Mouse (Mus musculus) heart, postnatal 25 days (tissue): Measurements from ENCODE around the gene Prickle2. TPM values are rescaled to one million over a fixed set of nuclear protein-coding genes. Genes with fewer than 3 reads are reported as not detected.

Source experiments
- DNase-seq: peaks from one replicate; pipeline ENCODE4 v3.0.0; 2022; ENCODE audit warnings: low spot score
- intact Hi-C: fragments of 180-260 bp; cut with DNase I; formaldehyde crosslinking; loops from one replicate; pipeline ENCODE4 v1.15.1; 2025
- total RNA-seq, 2 experiments: library from RNA; stranded (reverse); gene quantifications; 2 replicates each; pipeline ENCODE4 v1.2.3; 2021

Prickle2 gene
- total RNA-seq, 2 experiments from 2014 or later, result 6.0 to 6.1 TPM

DNA sequence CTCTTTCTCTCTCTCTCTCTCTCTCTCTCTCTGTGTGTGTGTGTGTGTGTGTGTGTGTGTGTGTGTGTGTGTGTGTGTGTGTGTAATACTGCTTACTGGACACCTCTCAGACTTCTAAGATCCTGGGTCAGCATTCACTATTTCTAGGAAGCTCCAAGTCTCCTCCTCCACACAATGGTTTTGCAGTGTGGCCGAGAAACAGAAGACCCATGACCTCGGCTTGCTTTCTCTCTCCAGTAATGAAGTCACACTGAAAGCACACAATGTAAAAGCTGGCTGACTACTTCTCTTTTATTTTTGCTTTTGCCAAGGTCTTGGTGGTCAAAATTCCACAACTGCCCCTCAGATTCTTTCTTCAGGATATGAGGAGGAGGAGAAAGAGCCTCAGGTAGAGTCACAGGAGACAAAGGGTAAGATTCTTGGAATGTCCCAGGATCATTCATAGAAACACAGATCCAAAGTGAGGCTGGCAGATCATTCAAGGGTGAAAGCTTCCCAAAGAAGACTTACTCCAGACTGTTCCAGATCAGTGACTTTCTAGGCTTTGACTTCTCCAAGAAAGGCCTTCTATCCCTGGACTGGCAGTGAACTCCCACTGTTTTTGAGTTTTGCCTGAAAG lies 93.7 kb downstream of the Prickle2 start:
- intact Hi-C loops, result no loop called here
- no peak for DNase-seq

DNA sequence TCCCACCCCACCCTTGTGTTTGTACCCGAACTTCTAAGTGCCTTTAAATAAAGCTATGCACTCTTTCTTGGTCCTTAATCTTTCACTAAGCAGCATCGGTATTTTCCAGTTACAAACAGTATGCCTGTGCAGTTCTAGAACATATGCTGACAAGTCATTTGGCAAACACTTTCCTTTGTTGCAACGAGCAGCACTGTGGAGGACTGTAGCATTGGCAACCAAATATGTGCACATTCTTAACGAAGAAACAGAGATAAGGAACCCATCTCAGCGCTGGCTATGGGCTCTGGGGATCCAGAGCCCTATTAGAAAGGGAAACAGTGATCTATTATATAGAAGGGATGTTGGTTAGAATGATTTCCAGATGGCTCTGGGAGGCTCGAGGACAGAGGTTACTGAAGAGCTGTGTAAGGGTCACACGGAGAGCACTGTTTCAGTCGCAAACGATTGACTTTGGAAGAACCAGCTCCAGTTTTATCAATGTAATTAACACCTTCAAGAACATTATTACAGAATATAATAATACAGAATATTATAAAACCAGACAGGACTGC lies 96.2 kb downstream of the Prickle2 start:
- intact Hi-C loops, result loop anchor here (5.0 kb wide), 1 partner anchor 52 kb away; no protein-coding TSS in a partner anchor
- no peak for DNase-seq

DNA sequence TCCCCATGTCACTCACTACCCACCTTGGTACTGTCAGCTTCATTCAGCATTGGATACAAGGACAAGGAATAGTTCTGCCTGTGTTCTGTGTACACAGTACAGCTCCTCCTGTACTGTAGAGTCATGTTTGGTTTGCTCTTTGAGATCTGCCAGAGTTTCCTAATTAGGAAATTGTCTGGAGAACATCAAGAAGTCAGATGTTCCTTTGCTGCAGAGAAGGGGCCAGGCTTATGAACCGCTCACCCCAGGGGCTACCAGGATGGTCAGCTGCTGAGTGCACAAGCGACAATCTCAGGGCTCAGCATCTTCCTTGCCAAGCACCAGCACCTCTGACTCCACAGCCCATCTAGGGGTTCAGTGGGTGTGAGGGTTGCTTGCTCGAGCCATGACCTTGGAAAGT lies 96.9 kb downstream of the Prickle2 start:
- intact Hi-C loops, result loop anchor here (5.0 kb wide), 1 partner anchor 52 kb away; no protein-coding TSS in a partner anchor
- DNase-seq, result no peak

DNA sequence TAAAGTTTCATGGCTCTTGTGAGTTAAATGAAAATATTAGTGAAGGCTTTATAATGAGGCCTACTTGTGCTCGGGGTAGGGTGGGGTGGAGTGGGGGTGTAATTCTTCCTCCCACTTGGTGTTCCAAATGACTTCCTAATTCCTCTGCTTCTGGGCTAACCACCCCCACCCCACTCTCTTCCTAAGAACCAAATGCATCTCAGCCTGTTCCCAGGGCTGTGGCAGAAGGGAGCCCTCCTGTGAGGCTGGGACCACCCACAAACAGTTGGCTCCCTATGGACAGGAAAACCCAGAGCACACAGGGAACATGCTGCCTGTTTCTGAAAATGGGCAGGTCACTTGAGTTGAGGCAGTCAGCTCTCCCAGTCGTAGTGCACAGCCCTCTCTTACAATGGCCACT lies 100.8 kb downstream of the Prickle2 start:
- DNase-seq, result no peak
- intact Hi-C loops, result loop anchor here (5.0 kb wide), 1 partner anchor 48 kb away; no protein-coding TSS in a partner anchor

DNA sequence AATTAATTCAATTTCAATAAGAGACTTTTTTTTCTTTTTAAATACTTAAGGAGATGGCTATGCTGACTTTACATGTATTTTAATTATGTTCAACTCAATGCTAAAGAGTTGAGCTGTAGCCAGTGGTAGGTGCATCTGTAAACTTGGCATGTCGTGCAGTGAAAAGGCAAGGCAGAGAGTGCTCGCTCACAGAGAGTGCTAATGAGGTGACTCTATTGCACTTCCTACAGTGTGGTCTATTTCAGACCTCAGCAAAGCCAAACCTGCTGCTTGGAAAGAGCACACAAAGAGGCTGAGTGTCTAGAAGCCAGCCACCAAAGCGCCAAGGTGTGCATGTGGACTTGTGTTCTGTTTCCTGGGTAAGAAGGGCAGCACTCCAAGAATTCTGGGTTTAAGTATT lies 109.6 kb downstream of the Prickle2 start:
- intact Hi-C loops, result no loop called here
- no peak for DNase-seq

DNA sequence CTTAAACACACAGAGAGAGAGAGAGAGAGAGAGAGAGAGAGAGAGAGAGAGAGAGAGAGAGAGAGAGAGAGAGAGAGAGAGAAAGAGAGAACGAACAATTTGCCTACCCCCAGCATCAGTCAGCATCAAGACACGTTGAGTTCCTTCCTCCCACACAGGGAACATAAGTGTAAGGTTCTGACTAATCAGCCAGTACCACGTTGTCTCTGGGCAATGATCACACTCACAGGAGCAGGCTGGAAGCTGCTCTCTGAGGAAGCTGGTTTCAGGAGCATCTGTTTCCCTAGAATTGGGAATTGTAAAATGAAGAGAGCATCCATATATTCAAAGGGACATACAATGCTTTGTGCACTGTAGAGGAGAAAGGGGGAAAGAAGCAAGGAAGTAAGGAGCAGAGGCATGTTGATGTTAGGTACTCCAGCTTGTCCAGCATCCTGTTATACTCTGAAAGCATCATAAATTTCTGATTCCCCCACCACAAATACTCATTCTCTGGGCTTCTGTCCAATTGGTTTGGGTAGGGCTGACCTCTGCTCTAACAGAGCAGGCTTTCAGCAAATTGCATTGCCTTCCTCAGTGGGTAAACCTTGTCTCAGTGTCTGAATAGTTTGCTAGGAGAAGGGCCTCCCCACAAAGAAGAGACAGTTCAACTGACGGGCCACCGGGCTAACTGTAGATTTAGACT lies 116.4 kb downstream of the Prickle2 start:
- intact Hi-C loops, result no loop called here
- DNase-seq, result no peak

DNA sequence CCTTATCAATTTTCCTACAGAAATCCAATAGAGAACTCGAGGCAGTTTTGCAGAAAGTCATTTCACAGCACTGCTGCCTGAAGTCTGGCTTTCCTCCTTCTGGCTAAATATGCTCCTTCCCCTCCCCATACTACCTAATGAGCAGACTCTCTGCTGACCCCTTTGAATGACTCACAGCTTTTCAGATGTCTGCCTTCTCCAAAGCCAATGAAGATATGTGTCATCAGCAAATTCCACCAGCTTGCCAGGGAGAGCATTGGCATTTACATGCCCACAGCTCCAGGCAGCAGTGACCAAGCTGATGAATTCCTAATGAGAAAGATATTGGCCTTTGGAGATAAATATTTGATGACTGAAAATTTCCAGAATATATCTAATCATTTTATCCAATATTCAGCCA lies 121.9 kb downstream of the Prickle2 start:
- intact Hi-C loops, result no loop called here

DNA sequence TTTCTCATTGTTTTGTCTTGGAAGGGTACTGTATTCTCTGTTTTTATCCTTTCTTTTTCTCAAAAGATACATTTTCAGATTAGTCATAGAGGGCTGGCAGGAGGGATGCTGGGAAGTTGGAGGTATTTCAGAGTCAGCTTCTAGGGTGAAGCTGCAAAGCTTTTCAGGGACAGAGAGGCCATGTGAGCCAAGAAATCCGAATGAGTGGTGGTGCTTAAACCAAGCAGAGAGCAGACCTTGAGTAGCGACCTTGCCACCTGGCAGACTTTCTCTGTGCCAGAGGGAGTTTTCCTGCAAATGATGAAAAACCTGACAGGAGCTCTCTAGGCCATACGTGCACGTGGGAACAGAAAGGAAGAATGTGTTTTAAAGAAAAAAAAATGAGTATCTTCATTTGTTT lies 130.7 kb downstream of the Prickle2 start:
- intact Hi-C loops, result no loop called here
- DNase-seq, result no peak

More for the DNA sequence above, 121.9 kb downstream of the Prickle2 start:
- DNase-seq, result no peak

DNA sequence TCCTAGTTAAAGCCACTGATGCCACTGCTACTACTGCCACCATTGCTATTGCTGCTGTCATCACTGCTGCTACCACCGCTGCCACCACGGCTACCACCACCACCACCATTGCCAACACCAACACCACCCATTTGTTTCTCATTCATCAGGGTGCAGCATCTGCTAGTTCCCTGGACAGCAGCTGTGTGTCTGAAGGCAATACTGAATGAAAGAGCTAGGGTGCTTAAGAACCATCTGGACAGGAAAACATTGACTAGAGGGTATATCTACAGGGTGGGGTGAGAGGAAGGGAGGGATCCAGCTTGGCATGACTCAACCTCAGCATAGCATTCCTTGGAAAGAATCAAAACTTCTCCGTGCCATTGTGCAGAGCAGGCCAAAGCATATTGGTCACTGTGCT lies 133.8 kb downstream of the Prickle2 start:
- no peak for DNase-seq
- intact Hi-C loops, result no loop called here

DNA sequence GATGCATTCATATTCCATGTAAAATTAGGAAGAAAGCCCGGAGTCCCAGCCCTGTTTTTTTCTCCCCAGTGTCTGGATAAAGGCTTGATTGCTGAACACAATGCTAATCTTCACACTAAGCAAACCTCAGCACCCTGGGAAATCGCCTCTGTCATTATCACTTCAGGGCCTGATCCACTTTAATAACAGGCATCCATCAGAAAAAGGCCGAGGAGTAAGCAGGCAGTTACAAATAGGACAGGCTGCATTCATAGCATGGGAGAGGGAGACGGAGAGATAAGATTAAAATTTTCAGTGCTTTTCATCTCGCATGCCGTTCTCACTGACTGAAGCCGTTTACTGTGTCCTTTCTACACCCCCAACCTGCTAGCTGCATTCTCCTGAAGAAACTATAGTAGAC lies 135.9 kb downstream of the Prickle2 start:
- intact Hi-C loops, result no loop called here
- no peak for DNase-seq

DNA sequence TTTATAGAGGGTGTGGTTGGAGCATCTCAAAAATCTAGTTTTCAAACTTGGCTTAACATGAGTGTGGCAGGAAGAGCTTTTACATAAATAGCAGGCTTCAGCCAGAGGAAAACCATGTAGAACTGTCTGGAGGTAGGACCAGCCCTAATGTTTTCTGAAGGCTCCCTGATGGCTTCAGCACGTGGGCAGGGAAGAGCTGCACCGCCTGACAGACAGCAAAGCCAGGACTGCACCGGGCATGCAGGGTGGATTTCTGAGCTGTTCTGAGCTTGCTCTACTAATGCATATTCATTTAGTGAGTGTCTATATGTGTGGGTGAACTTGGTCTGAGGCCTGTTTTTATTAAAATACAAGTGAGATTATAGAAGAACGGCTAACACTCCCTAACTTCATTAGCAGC lies 136.7 kb downstream of the Prickle2 start:
- intact Hi-C loops, result no loop called here
- no peak for DNase-seq

DNA sequence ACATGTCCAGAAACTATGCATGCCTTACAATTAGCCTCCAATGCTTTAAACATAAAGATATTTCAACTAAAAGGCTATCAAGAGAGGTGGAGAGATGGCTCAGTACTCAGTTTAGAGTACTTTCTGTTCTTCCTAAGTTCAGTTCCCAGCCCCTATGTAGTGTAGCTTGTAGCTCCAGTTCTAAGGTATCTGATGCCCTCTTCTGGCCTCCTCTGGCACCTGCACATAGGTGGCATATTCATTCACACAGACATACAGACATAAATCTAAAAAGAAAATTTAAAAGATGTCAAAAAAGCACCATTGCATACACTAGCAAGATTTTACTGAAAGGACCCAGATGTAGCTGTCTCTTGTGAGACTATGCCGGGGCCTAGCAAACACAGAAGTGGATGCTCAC lies 146.7 kb downstream of the Prickle2 start:
- intact Hi-C loops, result loop anchor here (5.0 kb wide), 1 partner anchor 48 kb away; no protein-coding TSS in a partner anchor
- DNase-seq, result no peak

DNA sequence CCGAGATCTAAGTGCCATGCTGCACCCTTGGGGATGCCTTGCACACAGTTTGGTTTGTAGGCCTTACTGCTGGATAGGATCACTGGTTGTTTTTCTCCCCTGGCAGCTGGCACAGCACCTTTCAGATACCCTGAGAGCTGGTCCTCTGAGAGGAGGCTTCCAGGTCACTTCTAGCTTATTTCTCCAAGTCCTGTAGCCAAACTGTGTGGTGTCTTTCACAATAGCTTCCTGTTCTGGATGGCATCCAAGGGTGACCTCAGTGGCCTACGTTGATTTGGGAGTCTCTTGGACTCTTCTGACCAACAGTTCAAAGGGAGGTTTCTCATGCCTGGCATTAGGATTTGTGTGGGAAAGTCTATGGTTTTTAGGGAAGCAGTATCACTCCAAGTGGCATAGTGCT lies 150.3 kb downstream of the Prickle2 start:
- intact Hi-C loops, result loop anchor here (5.0 kb wide), 1 partner anchor 52 kb away; no protein-coding TSS in a partner anchor
- DNase-seq, result no peak

DNA sequence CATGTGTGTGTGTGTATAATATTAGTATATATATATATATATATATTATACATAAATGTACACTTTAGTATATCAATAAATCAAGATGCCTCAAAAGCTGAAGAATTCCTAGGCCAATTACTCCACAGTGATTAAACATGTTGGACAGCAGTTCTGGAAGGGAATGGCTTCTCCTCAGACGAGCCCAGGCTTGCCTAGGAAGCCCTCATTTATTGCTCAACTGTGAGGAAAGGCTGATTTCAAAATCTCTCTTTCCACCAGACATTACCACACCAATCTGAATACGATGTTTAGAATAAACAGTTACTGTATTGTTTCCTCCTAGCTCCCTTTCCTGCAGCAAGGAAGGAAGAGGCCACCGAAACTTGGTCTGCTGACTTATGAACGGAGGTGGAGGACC lies 152.9 kb downstream of the Prickle2 start:
- no peak for DNase-seq
- intact Hi-C loops, result no loop called here

DNA sequence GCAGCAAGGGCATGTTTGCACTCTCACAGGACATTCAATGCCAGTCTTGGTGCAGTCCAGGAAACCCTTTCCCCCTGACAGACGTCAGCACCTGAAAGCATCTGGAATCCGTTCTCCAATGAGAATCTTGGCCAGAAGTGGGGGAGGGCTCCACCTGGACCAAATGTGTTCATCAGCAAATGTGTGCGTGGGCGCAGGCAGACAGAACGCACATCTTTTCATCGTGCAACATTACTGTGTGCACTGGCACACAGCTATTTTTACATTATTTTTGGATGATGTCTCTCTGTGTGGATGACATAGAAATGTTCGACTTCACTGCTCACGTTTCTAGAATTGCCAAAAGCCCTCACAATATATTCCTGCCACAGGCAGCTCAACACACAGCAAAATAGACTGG lies 156.7 kb downstream of the Prickle2 start:
- no peak for DNase-seq
- intact Hi-C loops, result no loop called here

DNA sequence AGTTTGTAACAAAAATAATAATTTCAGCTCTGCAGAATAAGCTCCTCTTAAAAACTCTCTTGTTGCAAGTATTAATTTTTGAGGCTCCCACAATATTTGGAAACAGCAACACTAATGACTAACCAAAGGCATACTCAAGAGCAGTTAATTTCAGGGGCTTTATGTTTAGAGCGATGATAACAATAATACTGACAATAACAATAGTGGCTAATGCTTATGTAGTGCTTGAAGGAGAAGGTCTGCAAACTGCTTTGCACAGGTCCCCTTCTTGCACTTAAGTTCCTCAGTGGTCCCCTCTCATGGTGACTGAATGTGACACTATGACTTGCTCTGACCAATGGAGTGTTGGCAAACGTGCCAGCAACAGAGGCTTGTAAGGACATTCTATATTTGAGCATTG lies 160.8 kb downstream of the Prickle2 start:
- intact Hi-C loops, result no loop called here
- no peak for DNase-seq

DNA sequence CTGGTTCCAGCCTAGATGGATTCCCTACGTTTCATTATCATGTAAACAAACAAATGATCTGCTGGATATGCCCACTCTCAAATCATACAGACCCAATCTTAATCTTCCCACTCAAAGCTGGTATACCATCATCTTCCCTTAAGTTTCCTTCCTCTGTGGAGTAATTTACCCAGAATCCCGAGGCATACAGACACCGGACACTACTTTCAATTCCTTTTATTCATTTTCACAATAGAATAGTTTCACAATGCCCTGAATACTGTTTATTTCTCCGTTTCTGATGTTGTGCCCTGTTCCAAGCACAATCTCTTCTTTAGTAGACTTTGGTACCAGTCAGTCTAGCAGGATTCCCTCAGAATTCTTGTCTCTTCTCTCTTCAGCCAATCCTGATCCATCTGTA lies 162.1 kb downstream of the Prickle2 start:
- intact Hi-C loops, result no loop called here
- DNase-seq, result no peak

DNA sequence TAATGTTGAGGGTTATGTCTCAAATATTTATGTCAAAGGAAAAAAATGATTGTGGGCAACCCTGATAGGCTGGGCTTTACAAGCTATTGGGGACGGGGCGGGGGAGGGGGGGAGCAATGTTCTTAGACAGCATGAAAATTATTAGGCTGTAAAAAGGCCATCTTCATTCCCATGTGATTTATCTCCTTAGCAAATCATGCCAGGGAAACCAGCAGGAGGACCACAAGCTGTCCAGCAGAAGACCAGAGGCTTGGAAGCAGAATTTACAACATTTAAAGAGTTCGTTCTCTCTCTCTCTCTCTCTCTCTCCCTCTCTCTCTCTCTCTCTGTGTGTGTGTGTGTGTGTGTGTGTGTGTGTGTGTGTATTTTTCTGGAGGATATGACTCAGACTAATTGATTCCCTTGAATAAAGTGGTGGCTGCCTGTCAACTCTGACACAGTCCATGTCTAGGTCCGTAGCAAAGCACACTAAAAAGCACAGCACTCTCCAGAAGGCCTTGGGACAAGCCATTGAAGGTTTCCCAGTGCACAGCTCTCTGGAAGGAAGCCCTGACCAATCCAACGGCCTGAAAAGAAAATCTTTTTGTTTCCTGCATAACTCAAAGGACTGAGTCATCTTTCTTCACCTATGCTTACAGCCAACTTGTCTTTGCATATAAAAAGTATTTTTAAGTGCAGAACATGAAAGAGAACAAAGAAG lies 163.4 kb downstream of the Prickle2 start:
- DNase-seq, result peak; percentile 18
- intact Hi-C loops, result no loop called here

DNA sequence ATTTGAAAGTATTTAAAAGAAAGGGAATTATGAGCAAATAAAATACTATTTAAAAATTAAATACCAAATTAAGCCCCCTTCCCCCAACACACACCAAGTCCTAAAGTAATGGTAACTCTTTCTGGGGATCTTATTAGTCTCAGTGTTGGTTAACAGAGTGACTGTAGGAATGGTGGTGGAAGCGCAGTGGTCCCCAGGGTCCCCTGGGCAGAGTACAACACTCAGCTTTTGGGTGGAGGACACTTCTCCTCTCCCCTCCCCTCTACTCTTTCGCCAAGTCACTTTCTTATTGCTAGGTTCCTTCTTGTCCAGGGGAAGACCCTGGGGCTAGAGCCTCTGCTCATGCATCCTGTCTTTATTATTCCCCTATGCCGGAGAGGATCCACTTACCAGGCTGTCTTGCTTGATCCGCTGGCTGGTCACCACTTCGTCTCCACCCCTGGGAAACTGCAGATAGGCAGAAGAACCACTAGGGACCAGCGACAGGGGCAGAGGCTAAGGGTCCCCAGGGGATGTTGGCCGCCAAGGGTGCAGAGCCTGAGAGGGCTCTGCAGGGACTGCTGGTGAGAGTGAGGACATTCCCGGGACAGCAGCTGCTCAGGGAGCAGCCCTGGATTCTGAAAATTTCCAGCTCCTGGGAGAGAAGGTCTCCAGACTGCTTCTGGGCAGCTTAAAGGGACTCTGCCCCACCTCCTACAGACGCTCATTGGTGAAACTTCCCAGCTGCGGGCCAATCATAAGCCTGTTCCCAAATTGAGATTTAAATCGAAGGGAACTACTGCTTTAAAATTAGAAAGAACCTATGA lies 171.5 kb downstream of the Prickle2 start:
- intact Hi-C loops, result loop anchor here (5.0 to 10.0 kb wide), 2 partner anchors 52 to 110 kb away; no protein-coding TSS in a partner anchor
- DNase-seq, result peak; percentile 44
